Mouse (Mus musculus) heart, postnatal 36 days (tissue): ENCODE results near the gene Numa1. TPM values are rescaled to one million over a fixed set of nuclear protein-coding genes. Genes with fewer than 3 reads are reported as not detected.
"Not testable (repeated sequence)": the region's sequence is repeated elsewhere in the genome, so short reads cannot be mapped to it uniquely, and the experiment has no call there.

Experiments
- DNase-seq, 2 experiments: peaks; one replicate each; pipeline ENCODE4 v3.0.0; 2021 to 2022
- intact Hi-C: fragments of 180-260 bp; cut with DNase I; formaldehyde crosslinking; loops from one replicate; pipeline ENCODE4 v1.15.1; 2025
- total RNA-seq, 2 experiments: library from RNA; stranded (reverse); gene quantifications; 2 replicates each; pipeline ENCODE4 v1.2.3; 2021

Gene Numa1
- total RNA-seq, 2 experiments from 2014 or later, result 97.8 to 98.6 TPM

DNA sequence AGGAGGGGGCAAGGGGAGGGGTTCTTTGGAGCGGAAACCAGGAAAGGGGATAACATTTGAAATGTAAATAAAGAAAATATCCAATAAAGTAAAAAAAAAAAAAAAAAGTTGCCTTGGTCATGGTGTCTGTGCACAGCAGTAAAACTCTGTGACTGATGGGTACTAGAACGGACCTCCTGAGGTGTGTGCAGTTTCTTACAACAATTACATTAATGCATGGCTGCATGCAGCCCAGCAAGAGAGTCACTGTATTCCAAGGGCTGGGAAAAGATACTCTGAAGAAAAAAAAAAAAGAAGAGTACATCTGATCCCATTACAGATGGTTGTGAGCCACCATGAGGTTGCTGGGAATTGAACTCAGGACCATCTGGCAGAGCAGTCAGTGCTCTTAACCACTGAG is 87.0 kb downstream of the Numa1 start:
- intact Hi-C loops, DNase-seq: not testable (repeated sequence)

DNA sequence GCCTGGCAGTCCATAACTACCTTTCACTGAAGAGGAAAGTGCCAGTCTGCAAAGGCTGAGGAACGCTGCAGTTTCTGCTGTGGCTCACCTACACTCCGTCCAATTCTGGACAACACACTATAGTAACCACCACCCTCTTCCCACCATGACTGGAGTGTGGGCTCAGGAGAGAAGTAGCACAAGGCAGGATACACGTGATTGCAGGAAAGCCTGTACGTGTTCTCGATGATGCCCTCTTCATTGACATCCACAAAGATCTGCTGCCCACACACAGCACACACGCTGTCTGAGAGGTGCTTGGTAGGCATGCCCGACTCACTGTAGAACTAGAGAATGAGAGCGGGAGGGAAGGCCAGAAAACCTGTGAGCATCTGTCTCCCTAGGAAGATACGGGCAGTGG is 89.9 kb downstream of the Numa1 start:
- no peak for DNase-seq
- intact Hi-C loops, result no loop called here

DNA sequence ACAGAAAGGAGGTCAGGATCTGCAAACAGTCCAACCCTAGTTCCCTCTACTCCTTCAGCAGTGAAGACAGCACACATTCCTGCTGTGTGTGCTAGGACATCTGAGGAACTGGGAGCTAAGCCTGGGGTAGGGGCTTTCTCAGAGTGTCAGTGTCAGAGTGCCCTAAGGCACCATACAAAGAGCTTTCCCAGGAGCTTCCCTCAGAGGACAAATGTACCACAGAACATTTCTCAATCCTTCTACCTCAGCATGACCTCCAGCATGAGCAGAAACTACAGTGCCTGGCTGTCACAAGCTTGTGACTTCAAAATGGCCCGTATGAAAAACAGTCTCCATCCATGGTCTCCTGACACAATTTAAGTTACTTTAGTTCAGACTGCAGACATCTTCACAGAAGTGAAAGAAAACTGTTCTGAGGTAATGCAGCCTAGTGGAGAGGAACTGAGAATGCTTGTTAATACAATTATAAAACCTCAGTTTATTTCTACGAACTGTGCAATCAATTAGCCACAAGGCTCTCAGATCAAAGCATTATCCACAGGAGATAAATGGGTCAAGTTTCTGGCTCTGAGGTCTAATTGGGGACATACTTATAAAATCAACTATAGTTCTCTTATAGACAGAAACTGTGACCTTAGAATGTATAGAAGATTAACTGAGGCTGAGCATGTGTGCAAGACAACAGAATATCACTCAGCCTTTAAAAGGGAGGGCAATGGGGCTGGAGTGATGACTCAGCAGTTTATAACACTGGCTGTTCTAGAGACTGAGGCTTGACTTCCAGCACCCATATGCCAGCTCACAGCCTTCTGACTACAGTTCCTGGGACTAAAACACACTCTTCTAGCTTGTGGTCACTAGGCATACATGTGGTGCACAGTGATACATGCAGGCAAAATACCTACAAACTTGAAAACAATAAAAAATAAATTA is 91.5 kb downstream of the Numa1 start:
- DNase-seq, result no peak
- intact Hi-C loops, result no loop called here

DNA sequence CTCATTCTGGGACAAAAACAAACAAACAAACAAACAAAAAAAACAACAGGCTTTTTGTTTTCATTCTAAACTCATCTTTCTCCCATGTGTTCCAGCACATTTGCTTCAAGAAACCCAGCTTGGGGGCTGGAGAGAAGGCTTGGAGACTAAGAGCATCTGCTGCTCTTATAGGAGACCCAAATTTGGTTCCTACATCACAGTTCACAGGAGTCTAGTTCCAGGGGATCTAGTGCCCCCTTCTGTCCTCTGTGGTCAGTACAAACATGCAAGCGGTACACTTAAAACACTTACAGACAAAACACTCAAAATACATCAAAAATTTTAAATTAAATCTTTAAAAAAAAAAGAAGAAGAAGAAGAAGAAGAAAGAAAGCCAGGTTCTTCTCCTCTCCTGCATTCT is 101.0 kb downstream of the Numa1 start:
- intact Hi-C loops, result loop anchor here (5.0 kb wide), 1 partner anchor 118 kb away; no protein-coding TSS in a partner anchor
- no peak for DNase-seq

DNA sequence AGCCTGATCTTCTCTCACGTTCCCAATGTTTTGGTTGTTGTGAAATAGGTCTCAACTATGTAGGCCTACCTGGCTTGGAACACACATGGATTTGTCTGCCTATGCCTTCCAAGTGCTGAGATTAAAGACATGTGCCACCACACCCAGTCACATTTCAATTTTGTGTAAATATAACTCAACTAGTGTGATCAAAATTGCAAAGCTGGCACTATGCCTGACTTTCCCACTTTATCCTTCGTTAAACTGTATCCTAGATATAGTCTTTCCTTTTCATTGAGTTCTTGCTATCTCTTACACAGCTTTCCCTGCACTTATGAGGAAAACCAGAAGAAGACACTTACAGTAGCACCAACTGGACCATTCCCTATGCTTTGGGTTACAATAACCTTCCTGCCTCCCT is 101.6 kb downstream of the Numa1 start:
- intact Hi-C loops, result loop anchor here (5.0 kb wide), 1 partner anchor 118 kb away; no protein-coding TSS in a partner anchor
- no peak for DNase-seq

DNA sequence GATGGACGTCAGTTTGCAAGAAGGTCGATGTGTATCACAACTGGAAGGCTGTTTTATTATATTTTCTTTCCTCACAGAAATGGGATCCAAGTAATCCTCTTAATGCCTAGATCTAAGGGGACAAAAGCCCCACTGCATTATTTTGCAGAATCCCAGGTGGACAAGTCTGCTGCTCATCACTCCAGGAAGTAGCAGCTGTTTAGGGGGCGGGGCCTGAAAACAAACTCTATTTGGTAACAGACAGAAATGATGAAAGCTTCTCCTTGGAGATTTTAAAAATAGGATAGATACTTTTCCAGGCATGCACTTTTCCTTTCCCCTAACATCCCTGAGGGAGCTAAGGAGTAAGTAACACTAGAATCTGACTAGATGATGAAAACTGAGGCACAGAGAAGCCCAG is 103.4 kb downstream of the Numa1 start:
- intact Hi-C loops, result loop anchor here (5.0 kb wide), 1 partner anchor 120 kb away; no protein-coding TSS in a partner anchor
- DNase-seq, result no peak

DNA sequence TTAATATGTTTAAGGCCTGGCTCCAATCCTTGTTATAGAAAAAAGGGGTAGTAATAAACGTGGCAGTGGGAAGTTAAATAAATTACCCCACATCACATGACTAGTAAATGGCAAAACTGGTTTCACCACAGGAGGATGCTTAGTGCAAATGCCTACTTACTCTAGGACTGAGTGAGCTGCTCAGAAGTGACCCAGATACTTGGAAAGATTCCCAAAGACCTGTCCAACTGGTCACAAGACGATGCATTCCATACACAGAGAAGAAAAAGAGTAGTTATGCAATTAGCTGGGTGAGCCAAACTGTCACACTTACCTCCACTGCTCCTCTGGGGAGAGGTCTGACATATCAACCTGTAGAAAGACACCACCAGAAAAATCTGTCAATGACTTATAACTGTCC is 108.4 kb downstream of the Numa1 start:
- intact Hi-C loops, result no loop called here
- DNase-seq, result no peak

DNA sequence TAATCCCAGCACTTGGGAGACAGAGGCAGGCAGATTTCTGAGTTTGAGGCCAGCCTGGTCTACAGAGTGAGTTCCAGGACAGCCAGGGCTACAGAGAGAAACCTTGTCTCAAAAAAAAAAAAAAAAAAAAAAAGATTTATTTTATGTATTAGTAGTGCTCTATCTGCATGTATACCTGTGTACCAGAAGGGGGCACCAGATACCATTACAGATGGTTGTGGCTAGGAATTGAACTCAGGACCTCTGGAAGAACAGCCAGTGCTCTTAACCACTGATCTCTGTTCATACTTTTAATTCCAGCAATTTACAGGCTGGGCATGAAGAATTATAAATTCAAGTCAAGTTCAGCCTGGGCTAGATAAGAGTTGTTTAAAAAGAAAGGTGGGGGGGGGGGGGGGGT is 114.6 kb downstream of the Numa1 start:
- intact Hi-C loops, DNase-seq: not testable (repeated sequence)

DNA sequence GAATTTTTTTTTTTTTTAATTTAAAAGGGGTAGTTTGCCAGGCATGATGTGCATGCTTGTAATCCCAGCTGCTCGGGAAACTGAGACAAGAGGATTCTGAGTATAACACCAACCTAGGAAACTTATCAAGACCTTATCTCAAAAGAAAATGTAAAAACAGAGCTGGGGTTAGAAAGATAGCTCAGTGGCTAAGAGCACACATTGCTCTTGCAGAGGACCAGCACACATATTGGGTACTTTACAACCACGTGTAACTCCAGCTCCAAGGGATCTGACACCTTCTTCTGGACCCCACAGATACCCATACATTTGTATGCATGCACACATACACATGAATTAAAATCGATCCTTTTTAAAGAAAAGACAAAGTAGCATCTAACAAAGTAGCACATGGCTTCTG is 127.4 kb downstream of the Numa1 start:
- intact Hi-C loops, result no loop called here

DNA sequence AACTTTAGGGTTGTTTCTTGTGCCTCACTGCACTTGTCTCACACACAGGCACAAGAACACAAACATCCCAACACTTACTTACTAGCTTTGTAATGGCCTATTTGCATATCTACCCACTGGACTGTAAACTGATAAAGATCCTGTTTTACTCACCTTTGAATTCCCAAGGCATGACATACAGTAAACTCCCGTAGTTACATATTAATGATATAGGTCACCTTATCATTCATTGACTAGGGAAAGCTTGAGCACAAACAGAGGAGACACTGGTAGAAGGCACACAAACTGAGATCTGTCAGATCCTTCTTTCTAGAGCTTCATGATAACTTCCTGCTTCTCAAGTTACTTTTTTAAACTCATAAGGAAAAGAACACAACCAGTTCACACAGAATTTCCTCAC is 128.3 kb downstream of the Numa1 start:
- intact Hi-C loops, result no loop called here
- no peak for DNase-seq

More for the DNA sequence above, 127.4 kb downstream of the Numa1 start:
- DNase-seq, result no peak

DNA sequence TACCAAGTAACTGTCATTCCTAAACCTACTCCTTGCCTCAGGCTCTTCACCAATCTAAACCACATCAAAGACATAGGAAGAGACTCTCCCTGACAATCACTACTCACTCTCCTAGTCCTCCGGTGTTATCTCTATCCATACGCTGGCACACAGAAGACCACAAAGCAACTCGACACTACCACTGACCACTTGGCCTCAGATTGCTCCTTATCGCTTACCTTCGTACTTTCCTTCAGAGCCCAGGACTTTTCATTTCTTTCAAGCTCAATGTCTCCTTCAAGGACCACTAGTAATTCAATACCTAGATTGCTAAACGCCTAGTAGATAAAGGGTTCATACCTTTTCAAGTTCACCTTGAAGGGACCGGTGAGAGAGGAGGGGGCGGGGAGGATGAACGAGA is 130.0 kb downstream of the Numa1 start:
- DNase-seq, result no peak
- intact Hi-C loops, result loop anchor here (2.0 kb wide), 1 partner anchor 129 kb away; the partner anchor contains the start of gene Numa1

Other genes with a start within 250 kb of the Numa1 start
- under 1 TPM; 0.33 to 0.36 TPM for gene Phox2a, start 115.8 kb upstream of the Numa1 start, total RNA-seq
- 100 to 1,000 TPM; 130 to 163 TPM for gene Inppl1, start 95.9 kb upstream of the Numa1 start, total RNA-seq
- gene Folr2, start 76.9 kb upstream of the Numa1 start, total RNA-seq, result 1 to 10 TPM; 5.2 to 7.9 TPM
- 10 to 100 TPM; 20.2 TPM for gene Anapc15, start 70.4 kb upstream of the Numa1 start, total RNA-seq
- under 1 TPM; 0.27 to 0.33 TPM for gene Folr1, start 63.3 kb upstream of the Numa1 start, total RNA-seq
- 100 to 1,000 TPM; 110 to 111 TPM for gene Lamtor1, start 28.2 kb upstream of the Numa1 start, total RNA-seq
- not detected for gene Tomt, start 27.8 kb upstream of the Numa1 start, total RNA-seq
- 1 to 10 TPM; 3.6 to 5.2 TPM for gene Lrrc51, start 216 bp upstream of the Numa1 start, total RNA-seq
- 1 to 10 TPM; 7.3 to 8.6 TPM for gene Il18bp, start 84.6 kb downstream of the Numa1 start, total RNA-seq
- 10 to 100 TPM; 20.3 to 26.3 TPM for gene Rnf121, start 131.4 kb downstream of the Numa1 start, total RNA-seq
- 1 to 10 TPM; 5.6 to 8.2 TPM for gene Xndc1, start 131.4 kb downstream of the Numa1 start, total RNA-seq
- gene Xntrpc, start 131.6 kb downstream of the Numa1 start, total RNA-seq, result under 1 TPM; 0.27 to 0.94 TPM
- gene Trpc2, start 149.0 kb downstream of the Numa1 start, total RNA-seq, result under 1 TPM; 0.28 to 0.70 TPM
- 100 to 1,000 TPM; 282 to 343 TPM for gene Art1, start 167.6 kb downstream of the Numa1 start, total RNA-seq
- 10 to 100 TPM; 15.3 to 28.1 TPM for gene Art5, start 175.4 kb downstream of the Numa1 start, total RNA-seq
- not detected for gene Chrna10, start 182.7 kb downstream of the Numa1 start, total RNA-seq